Mouse (Mus musculus) c-Kit-negative CD71-positive TER-119-positive erythroid progenitor cells, embryonic 14.5 days (primary cell): ENCODE results near the gene Tmem30b.

Experiments used
- DNase-seq: peaks from one replicate; pipeline ENCODE4 v3.0.0-alpha.2; 2013; ENCODE audit warnings: low read depth, low spot score

Tmem30b gene

GRCm38 (mm10) chr12:73517022-73517709 is 29.0 kb downstream of the Tmem30b start:
- no peak for DNase-seq

- DNase-seq = no peak
Observed at GRCm38 (mm10) chr12:73516516-73516915, 29.7 kb downstream of the Tmem30b start.

- DNase-seq = no peak
Observed at GRCm38 (mm10) chr12:73514722-73515121, 31.5 kb downstream of the Tmem30b start.

GRCm38 (mm10) chr12:73513958-73514357 is 32.2 kb downstream of the Tmem30b start:
- DNase-seq = no peak

- no peak for DNase-seq
Observed at GRCm38 (mm10) chr12:73511467-73512047, 34.6 kb downstream of the Tmem30b start.

GRCm38 (mm10) chr12:73507105-73507504 is 39.1 kb downstream of the Tmem30b start:
- no peak for DNase-seq

- no peak for DNase-seq
Observed at GRCm38 (mm10) chr12:73506648-73507047, 39.5 kb downstream of the Tmem30b start.

- DNase-seq = no peak
Observed at GRCm38 (mm10) chr12:73500689-73501326, 45.4 kb downstream of the Tmem30b start.

- no peak for DNase-seq
Observed at GRCm38 (mm10) chr12:73495172-73495571, 51.0 kb downstream of the Tmem30b start.

- DNase-seq = no peak
Observed at GRCm38 (mm10) chr12:73493929-73494530, 52.2 kb downstream of the Tmem30b start.
